Mouse (Mus musculus) colon, adult 2 months (tissue): ENCODE data around the gene Slc6a1. TPM values are rescaled to one million over a fixed set of nuclear protein-coding genes. Genes with fewer than 3 reads are reported as not detected.

Source experiments
- polyA plus RNA-seq: library from polyadenylated mRNA; depleted of rRNA; stranded (reverse); fragments of >200 nt; gene quantifications from 2 replicates; pipeline ENCODE4 v1.2.3, GENCODE M21; 2012; rRNA removed

Gene Slc6a1
- polyA plus RNA-seq = 0.24 and 0.45 TPM in 2 replicates

DNA sequence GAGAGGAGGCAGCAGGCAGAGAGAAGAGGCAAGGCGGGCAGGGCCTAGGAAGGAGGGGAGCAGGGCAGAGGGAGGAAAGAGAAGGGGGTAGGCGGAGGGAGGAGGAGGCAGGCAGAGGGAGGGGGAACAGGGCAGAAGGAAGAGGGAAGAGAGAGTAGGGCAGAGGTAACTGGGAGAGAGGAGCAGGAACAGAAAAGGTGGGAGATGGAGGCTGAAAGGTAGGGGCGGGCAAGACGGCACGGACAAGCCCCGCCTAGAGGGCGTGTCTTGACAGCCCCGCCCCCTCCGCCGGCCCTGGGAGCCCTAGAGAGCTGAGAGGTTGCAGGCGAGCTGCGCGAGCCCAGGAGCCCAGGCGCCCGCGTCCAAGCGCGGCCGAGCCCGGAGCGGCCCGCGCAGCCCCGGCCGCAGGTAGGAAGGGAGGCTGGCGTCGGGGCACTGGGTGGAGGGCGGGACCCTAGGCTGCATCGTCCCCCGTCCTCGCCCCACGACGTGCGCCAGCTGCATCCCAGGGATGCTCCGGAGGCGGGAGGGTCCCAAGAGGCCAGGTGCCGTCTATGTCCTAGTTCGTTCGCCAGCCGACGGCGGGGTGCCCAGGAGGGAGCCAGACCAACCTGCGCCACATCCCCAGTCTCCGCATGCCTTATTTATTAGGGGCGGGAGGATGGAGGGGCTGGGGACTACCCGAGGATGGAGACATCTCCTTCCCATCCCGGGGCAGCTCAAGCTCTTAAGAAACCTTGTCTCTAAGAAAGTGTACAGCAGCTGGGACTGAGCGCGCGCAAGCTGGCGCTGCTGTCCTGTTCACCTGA lies at the start of gene Slc6a1:
Slc6a1 (plus strand) TSS at position 167 of the 809 bp plus-strand sequence.

Other genes starting within 250 kb of the Slc6a1 start
- 0.27 and 0.44 TPM in 2 replicates for gene Atp2b2, start 240.0 kb upstream of the Slc6a1 start, polyA plus RNA-seq
- gene Slc6a11, start 151.4 kb upstream of the Slc6a1 start, polyA plus RNA-seq = 2.2 and 3.5 TPM in 2 replicates
- 7.2 and 8.0 TPM in 2 replicates for gene Hrh1, start 115.3 kb downstream of the Slc6a1 start, polyA plus RNA-seq